Mouse (Mus musculus) C2C12 (cell line): ENCODE data around the gene Megf11.

Experiments
- CEBPB ChIP-seq: IDR thresholded peaks from one replicate; pipeline ENCODE4 v1.6.1; 2011; ENCODE audit warnings: low read depth, mild to moderate bottlenecking, control low read depth, moderate library complexity
- CTCF ChIP-seq: IDR thresholded peaks from one replicate; pipeline ENCODE4 v1.5.1; 2011; ENCODE audit not compliant: control insufficient read depth, insufficient read depth, insufficient read length
- MAX ChIP-seq: IDR thresholded peaks from one replicate; pipeline ENCODE4 v1.6.1; 2011; ENCODE audit warnings: mild to moderate bottlenecking, control low read depth

DNA sequence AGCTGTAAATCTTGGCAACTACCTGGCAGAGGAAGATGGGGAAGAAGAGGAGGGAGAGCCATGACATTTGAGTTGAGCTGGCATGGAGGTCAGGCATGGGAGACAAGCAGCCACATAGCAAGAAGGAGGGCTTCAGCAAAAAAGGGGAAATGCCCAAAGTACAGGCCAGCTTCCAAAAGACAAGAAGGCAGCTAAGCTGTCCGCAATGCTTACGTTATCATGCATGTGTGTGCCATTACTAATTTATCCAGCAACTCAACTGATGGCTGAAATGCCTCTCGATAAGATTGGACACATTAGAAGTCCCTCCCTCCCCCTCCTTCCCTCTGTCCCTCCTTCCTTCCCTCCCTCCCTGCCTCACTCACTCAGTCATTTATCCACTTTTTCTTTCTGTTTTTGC lies 260.0 kb downstream of the Megf11 start:
- TF ChIP-seq CTCF, result no peak
- TF ChIP-seq CEBPB, result no peak
- TF ChIP-seq MAX, result no peak
